Mouse (Mus musculus) intestine, embryonic 16.5 days (tissue): ENCODE data around the gene Jph2. TPM values are rescaled to one million over a fixed set of nuclear protein-coding genes. Genes with fewer than 3 reads are reported as not detected.

Experiments used
- ATAC-seq: fragments of 200-750 bp; cut with Nextera tagmentation; 2 replicates; pipeline ENCODE4 v1.8.0; 2017; ENCODE audit warnings: moderate TSS enrichment, moderate library complexity
- H3K27ac ChIP-seq: fragments of 300-500 bp; sonication (generic); 2 replicates; pipeline ENCODE4 v1.5.1; 2014; ENCODE audit warnings: mild to moderate bottlenecking, low read length
- H3K27me3 ChIP-seq: fragments of 300-500 bp; sonication (generic); replicated peaks from 2 replicates; pipeline ENCODE4 v1.6.1; 2014; ENCODE audit warnings: low read length, control low read depth, mixed read lengths; ENCODE audit not compliant: control insufficient read depth, insufficient read depth
- H3K36me3 ChIP-seq: fragments of 300-500 bp; sonication (generic); 2 replicates; pipeline ENCODE4 v1.6.1; 2014; ENCODE audit warnings: low read length, control low read depth; ENCODE audit not compliant: control insufficient read depth, insufficient read depth
- H3K4me1 ChIP-seq: fragments of 300-500 bp; sonication (generic); 2 replicates; pipeline ENCODE4 v1.6.1; 2014; ENCODE audit warnings: low read length, control low read depth, mixed read lengths; ENCODE audit not compliant: control insufficient read depth, insufficient read depth
- H3K4me2 ChIP-seq: fragments of 300-500 bp; sonication (generic); 2 replicates; pipeline ENCODE4 v1.6.1; 2014; ENCODE audit warnings: low read depth, low read length, control low read depth
- H3K4me3 ChIP-seq: fragments of 300-500 bp; sonication (generic); 2 replicates; pipeline ENCODE4 v1.5.1; 2014; ENCODE audit warnings: mild to moderate bottlenecking, low read length
- H3K9ac ChIP-seq: fragments of 300-500 bp; sonication (generic); 2 replicates; pipeline ENCODE4 v1.6.1; 2014; ENCODE audit warnings: low read depth, low read length
- H3K9me3 ChIP-seq: fragments of 300-500 bp; sonication (generic); 2 replicates; pipeline ENCODE4 v1.6.1; 2016; ENCODE audit warnings: low read length, control low read depth; ENCODE audit not compliant: control insufficient read depth
- WGBS: fragments of 180-500 bp; shearing (Covaris S2); extraction: QIAGEN DNeasy Blood & Tissue Kit; methylation state at CpG from one replicate; pipeline ENCODE4 v1.1.7; 2014; 5-methylcytosine and 5-hydroxymethylcytosine counted together
- polyA plus RNA-seq: library from polyadenylated mRNA; unstranded; fragments of >200 nt; fragmentation: Nextera tagmentation; extraction: Ambion mirVana; gene quantifications from 2 replicates; pipeline ENCODE4 v1.2.1, GENCODE M21; 2015

Gene Jph2
- polyA plus RNA-seq, 1 experiment from 2014 or later: 6.3 TPM

DNA sequence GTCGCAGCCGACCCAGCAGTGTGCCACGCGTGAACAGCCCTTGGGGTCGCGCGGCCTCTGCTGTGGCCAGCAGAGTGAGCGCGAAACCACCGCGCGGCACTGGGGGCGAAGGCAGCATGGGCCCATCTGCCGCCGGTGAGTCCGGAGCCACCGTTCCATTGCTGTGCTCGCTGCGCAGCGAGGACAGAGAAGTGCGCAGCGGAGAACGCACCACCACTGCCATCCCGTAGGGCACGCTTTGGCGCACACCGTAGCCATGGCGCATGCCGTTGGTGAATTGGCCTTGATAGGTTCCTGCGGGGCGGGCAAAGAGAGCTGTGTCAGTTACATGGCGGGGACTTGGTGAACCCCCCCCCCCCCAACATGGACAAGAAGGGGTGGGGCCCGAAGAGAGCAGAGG, 21.7 kb downstream of the Jph2 start:
- Histone ChIP-seq H3K4me3 (no peak overlapping the region), H3K27me3 (peaks cover 24% of the 10 kb centered on the region), H3K4me2 (no peak overlapping the region), H3K27ac (no peak overlapping the region), H3K36me3 (peaks cover 3% of the 10 kb centered on the region; the same call in 1 of the 2 replicates), H3K9ac (no peak overlapping the region), H3K4me1 (no peaks in the 10 kb centered on the region), H3K9me3 (peaks cover 4% of the 10 kb centered on the region; the same call in 1 of the 2 replicates)
- ATAC-seq: no peak
- WGBS: 41% methylated on average over 33 of the region's 33 CpGs

DNA sequence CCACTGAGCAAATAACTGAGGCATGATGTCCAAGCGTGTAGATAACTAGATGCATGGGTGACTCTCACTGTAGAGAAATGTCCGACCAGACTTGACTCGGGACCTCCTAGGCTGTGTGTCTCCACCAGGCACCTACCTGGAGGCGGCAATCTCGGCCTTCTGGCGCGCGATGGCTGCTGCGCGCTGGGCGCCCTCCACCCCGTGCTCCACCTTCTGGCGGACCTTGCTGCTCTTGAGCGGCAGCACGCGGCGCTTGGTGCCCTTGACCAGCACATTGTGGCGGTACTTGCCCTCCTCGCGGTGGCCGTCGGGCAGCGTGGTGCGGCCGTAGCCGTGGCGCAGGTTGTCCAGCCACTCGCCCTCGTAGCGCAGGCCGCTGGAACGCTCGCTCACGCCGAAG, 22.3 kb downstream of the Jph2 start:
- H3K4me2 ChIP-seq: no peak overlapping the region
- no peak overlapping the region for H3K9ac ChIP-seq
- H3K4me1 ChIP-seq: no peaks in the 10 kb centered on the region
- peaks cover 3% of the 10 kb centered on the region; the same call in 1 of the 2 replicates for H3K36me3 ChIP-seq
- H3K27ac ChIP-seq: no peak overlapping the region
- WGBS: 40% methylated on average over 35 of the region's 35 CpGs
- no peak for ATAC-seq
- peaks cover 4% of the 10 kb centered on the region; the same call in 1 of the 2 replicates for H3K9me3 ChIP-seq
- H3K4me3 ChIP-seq: no peak overlapping the region
- H3K27me3 ChIP-seq: peaks cover 24% of the 10 kb centered on the region

DNA sequence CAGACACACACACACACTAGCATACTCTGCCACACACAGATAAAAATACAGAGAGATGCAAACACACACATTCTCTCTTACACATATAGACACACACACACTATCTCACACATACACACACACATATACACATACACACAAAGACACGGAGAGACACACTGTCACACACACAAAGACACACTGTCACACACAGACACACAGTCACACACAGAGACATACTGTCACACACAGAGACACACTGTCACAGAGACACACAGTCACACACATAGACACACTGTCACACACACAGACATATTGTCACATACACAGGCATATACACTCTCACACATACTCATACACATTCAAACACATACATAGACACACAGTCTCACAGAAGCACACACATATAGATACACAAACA, 25.2 kb downstream of the Jph2 start:
- no peak overlapping the region for H3K27ac ChIP-seq
- 81% methylated on average over 1 of the region's 1 CpGs for WGBS
- H3K4me1 ChIP-seq: peaks cover 2% of the 10 kb centered on the region; the same call in 1 of the 2 replicates
- no peak overlapping the region for H3K4me3 ChIP-seq
- H3K27me3 ChIP-seq: peaks cover 24% of the 10 kb centered on the region
- peaks cover 3% of the 10 kb centered on the region; the same call in 1 of the 2 replicates for H3K36me3 ChIP-seq
- no peak for ATAC-seq
- no peak overlapping the region for H3K9ac ChIP-seq
- H3K4me2 ChIP-seq: no peak overlapping the region
- H3K9me3 ChIP-seq: no peaks in the 10 kb centered on the region

DNA sequence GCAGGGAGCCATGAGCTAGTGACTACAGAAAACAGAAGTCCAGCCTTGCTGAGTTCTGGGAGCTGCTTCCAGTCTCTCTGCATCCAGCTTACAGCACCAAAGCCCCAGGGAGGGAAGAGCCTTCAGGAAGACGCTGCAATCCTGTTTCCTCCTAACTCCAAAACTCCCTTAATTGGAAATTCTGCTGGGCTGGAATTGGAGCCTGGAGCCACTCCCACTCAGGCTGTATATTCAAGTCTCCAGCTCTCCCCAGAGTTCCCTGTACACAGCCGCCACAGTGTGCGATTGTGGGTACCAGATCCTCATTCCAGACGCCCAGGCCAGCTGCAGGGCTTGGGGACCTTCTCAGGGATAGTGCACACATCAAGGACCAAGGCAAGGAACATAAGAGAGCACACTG, 27.6 kb downstream of the Jph2 start:
- Histone ChIP-seq H3K4me2 (no peak overlapping the region), H3K27ac (peak overlapping the region; percentile 84), H3K27me3 (peaks cover 7% of the 10 kb centered on the region), H3K4me1 (peaks cover 5% of the 10 kb centered on the region; the same call in 1 of the 2 replicates), H3K9ac (peak overlapping the region; percentile 48; the same call in 1 of the 2 replicates), H3K4me3 (no peak overlapping the region), H3K36me3 (no peaks in the 10 kb centered on the region; the same call in 1 of the 2 replicates), H3K9me3 (no peaks in the 10 kb centered on the region)
- WGBS: 31% methylated on average over 4 of the region's 4 CpGs
- peak; percentile 74; the same call in 1 of the 2 replicates for ATAC-seq

DNA sequence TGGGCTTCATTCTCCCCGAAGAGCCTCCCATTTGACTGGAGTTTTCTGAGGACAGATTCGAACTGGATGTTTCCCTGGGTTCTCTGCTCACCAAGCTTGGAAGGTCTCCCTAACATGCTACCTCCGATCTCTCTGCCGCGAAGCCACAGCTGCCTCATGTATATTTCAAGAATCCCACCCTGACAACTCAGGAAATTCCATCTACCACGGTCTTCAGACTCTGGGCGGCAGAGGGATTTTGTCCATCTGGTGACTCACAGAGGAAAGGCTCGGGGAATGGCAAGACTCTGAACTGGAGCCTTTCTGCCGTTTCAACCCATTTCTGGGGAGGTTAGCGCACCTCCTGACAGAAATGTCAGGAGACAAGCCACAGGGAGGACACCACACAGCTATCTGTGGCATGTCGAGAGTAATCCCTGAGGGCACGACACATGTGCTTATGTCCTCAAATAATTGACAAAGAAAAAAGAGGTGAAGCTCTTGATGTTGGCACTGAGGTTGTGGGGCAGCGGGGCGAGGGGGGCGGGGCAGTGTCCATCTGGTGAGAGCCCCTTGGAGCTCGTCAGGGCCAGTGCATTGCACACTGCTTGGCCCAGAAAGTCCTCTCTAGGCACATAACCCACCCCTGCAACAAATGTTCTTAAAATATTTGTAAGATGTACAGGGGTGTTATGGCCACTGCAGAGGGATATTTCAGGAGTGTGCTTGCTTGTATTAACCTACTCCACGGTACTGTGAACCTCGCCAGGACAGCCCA, 32.8 kb downstream of the Jph2 start:
- WGBS: 59% methylated on average over 18 of the region's 18 CpGs
- Histone ChIP-seq H3K9ac (no peak overlapping the region), H3K27ac (peak overlapping the region; percentile 57), H3K27me3 (no peaks in the 10 kb centered on the region), H3K4me1 (peaks cover 4% of the 10 kb centered on the region; the same call in 1 of the 2 replicates), H3K4me2 (no peak overlapping the region), H3K36me3 (no peaks in the 10 kb centered on the region), H3K4me3 (no peak overlapping the region), H3K9me3 (no peaks in the 10 kb centered on the region)
- ATAC-seq: peak; percentile 25; the same call in 1 of the 2 replicates

DNA sequence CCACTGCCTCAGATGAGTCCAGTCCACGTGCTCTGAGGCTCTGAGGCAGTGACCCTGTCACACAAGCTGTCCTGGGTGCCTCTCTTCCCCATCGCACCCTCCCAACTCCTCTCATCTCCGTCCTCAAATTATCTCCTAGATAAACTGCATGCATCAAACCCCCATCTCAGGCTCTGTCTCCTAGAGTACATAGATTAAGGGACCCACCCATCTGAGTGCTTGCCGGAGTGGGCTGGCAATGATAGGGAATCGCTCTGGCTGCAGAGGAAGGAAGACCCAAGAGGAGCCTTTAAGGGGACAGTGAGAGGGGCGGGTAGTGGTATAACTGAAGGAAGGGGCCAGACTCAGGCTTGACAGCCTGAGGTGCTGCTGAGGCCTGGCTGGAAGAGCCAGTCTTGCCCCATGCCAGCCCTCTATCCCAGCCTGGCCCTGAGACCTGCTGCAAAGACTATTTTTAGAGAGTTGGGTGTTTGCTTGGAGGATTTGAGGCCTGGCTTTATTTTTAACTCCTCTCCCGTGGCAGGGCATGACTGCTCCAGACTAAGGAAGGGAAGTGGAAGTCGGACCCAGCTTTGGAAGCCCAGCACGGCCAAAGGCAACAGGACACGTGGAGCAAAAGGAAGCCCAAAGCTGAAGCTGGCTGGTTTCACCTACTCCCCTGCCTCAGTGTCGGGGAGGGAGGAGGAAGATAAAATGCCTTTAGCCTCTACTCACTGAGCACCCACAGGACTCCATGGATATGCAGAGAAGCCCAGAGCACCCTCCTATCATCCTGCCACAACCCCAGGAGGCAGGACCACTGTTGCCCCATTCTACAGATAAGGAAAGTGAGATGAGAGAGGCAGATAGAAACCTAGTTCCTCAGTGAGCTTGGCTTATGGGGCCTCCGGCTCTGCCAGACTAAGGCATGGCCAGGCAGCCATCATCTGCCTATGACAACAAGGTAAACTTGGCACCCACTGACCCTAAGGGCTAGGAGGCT, 34.6 kb downstream of the Jph2 start:
- 64% methylated on average over 12 of the region's 12 CpGs for WGBS
- H3K36me3 ChIP-seq: no peaks in the 10 kb centered on the region
- no peak overlapping the region for H3K4me2 ChIP-seq
- H3K27ac ChIP-seq: peak overlapping the region; percentile 13; the same call in 1 of the 2 replicates
- H3K9ac ChIP-seq: no peak overlapping the region
- 0 out of 2 replicates have a peak, but pooled peaks cover 3% of the 10 kb centered on the region for H3K4me1 ChIP-seq
- H3K4me3 ChIP-seq: no peak overlapping the region
- H3K9me3 ChIP-seq: no peaks in the 10 kb centered on the region
- 0 out of 2 replicates have a peak, but pooled peaks have one; percentile 20 for ATAC-seq
- H3K27me3 ChIP-seq: no peaks in the 10 kb centered on the region

DNA sequence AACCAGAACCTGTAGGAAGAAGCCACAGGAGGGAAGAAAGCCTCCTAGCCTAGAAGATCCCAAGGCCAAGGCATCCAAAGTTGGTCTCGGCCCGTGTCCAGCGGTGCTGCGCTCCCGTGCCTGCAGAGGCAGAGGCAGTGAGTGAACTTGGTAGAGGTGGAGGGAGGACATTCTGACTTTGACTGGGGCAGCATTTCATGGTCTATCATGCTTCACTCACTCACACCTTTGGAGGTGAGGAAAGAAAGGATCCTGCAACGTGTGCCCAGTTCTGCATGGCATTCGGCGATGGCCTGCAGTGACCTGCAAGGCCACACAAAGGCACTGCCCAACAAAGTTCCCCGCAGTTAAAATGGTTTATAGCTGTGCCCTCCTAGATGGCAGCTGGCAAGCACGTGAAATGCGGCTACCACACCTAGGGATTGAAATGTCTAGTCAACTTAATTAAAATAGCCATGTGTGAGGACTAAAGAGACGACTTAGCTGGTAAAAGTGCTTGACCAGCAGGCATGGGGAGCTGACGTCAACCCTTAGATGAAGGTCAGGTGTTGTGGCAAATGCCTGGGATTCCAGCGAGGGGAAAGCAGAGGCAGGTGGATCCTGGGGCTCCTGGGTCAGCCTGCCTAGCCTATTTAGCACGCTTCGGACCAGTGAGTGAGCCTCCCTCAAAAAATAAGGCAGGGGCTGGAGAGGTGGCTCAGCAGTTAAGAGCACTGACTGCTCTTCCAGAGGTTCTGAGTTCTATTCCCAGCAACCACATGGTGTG, 36.8 kb downstream of the Jph2 start:
- 81% methylated on average over 16 of the region's 16 CpGs for WGBS
- Histone ChIP-seq H3K9ac (no peak overlapping the region), H3K4me2 (no peak overlapping the region), H3K9me3 (no peaks in the 10 kb centered on the region), H3K4me1 (0 out of 2 replicates have a peak, but pooled peaks cover 3% of the 10 kb centered on the region), H3K4me3 (no peak overlapping the region), H3K27ac (no peak overlapping the region), H3K36me3 (no peaks in the 10 kb centered on the region), H3K27me3 (no peaks in the 10 kb centered on the region)
- no peak for ATAC-seq

DNA sequence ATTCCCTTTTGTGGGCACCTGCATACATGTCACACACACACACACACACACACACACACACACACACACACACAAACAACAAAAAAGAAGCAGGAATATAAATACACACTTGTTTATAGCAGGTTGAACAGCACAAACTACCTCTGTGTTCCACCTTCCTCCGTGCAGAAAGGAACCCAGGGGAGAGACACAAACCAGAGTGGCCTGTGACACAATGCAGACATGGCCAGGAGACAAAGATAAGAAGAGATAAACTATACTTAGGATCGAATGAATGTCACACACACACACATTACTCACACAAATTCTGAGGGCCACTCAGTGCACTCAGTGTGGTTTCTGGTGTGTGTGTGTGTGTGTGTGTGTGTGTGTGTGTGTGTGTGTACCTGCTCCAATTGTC, 38.5 kb downstream of the Jph2 start:
- 31% methylated on average over 2 of the region's 2 CpGs for WGBS
- Histone ChIP-seq H3K4me2 (no peak overlapping the region), H3K9me3 (no peaks in the 10 kb centered on the region), H3K4me3 (no peak overlapping the region), H3K27ac (no peak overlapping the region), H3K36me3 (no peaks in the 10 kb centered on the region), H3K4me1 (no peaks in the 10 kb centered on the region), H3K27me3 (no peaks in the 10 kb centered on the region), H3K9ac (no peak overlapping the region)
- no peak for ATAC-seq
